Mouse (Mus musculus): Measurements from ENCODE around the gene Rasgef1c.

DNA sequence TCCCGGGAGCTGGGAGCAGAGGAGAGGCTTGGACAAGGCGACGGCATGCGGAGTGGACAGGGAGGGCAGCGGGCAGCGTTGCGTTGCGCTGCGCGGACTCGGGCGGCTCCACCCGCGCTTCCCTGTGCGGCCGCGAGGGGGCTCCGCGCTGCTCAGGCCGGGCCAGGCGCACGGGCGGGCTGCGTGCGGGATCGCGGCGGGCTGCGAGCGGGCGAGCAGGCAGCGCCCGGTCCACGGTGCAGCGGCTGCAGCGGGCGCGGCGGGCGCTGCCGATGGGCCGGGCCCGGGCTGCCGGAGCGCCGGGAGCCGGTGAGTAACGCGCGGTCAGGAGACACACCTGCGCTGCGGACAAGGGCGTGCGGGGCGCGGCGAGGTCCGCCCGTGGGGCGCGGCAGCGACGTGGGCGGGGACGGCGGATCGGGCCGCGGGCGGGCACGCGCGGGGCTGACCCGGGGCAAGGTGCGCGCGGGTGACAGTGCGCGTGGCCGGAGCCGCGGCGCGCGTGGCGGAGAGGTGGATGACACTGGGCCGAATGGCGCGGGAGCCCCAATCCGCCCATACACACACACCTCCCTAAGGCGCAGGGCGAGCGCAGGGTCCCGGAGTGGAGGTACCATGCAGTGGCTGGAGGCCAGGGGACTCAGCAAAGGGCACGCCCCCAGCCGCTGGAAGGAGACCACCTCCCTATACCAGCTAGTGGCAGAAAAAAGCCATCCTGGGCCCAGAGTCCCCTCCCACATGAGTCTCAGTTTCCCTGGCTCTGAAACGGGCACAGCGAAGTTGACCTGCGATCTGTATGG, at the start of gene Rasgef1c:
- TF ChIP-seq CTCF (IDR thresholded peaks at IDR 0.05; ENCODE audit: extremely low read depth, insufficient read length, insufficient replicate concordance, low read depth, low read length) (peak; percentile 46; the same call in 1 of the 2 replicates), POLR2A (IDR thresholded peaks at IDR 0.05; ENCODE audit: low read depth, low read length) (no peak)

Data from small intestine, adult 2 months (tissue).